In the genomic region with DNA sequence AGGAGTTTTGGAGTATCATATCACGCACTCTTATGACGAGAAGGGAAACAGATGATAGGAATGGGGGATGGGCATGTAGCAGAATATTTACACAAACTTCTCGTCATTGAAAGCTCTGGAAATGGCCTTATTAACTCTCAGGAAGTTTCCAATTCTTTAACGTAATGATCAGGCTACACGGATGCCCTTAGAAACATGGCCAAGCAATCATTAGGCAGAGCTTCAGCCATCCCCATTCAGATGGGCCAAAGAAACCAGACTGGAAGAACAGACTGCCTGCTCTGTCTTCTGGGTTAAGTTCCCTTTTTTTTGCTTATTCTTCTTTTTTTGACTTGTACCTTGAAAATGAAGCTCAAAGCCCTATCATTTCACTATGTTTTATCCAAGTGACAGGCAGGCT, we compare ENCODE assay signal across 27 mouse cellular contexts. TPM values are rescaled to one million over a fixed set of nuclear protein-coding genes. Genes with fewer than 3 reads are reported as not detected.
"Had no signal": no experiment of that assay in that cellular context is flagged by ENCODE, and none has a peak within 500 bp of the region (broad histone marks: within the 10 kb centered on the region; RNA-seq: fewer than 3 reads in every experiment).

No protein-coding gene starts in this region.

- H3K4me1 ChIP-seq: hindbrain, embryonic 13.5 days; hindbrain, embryonic 15.5 days; kidney, embryonic 15.5 days; liver, embryonic 12.5 days had no signal

- DNase-seq: gastrocnemius, postnatal 14 days; gastrocnemius, postnatal 36 days; heart, adult 11 months; heart, adult 2 months; heart, postnatal 14 days; heart, postnatal 36 days; kidney, adult 11 months; kidney, adult 2 months; kidney, adult 9 months; kidney, postnatal 14 days; kidney, postnatal 36 days; layer of hippocampus, postnatal 36 days; left cerebral cortex, postnatal 4 days had no signal

- H3K4me2 ChIP-seq: heart, embryonic 11.5 days; heart, embryonic 13.5 days; heart, embryonic 15.5 days; hindbrain, embryonic 13.5 days; hindbrain, embryonic 15.5 days; kidney, embryonic 15.5 days; limb, embryonic 13.5 days; limb, embryonic 15.5 days; liver, embryonic 12.5 days had no signal

- ATAC-seq: hindbrain, postnatal 0 days; intestine, embryonic 16.5 days; liver, embryonic 12.5 days had no signal

- H3K36me3 ChIP-seq: heart, embryonic 13.5 days; heart, embryonic 15.5 days; hindbrain, embryonic 13.5 days; hindbrain, embryonic 15.5 days; kidney, embryonic 15.5 days; limb, embryonic 13.5 days; limb, embryonic 15.5 days; liver, embryonic 12.5 days had no signal

- H3K9ac ChIP-seq: heart, embryonic 13.5 days; heart, embryonic 15.5 days; hindbrain, embryonic 13.5 days; hindbrain, embryonic 15.5 days; kidney, embryonic 15.5 days; limb, embryonic 13.5 days; limb, embryonic 15.5 days; liver, embryonic 12.5 days; liver, embryonic 14.5 days had no signal

- H3K27me3 ChIP-seq: heart, embryonic 13.5 days; heart, embryonic 15.5 days; hindbrain, embryonic 13.5 days; kidney, embryonic 15.5 days; limb, embryonic 13.5 days; limb, embryonic 15.5 days; liver, embryonic 12.5 days had no signal

- H3K9me3 ChIP-seq: heart, embryonic 13.5 days; heart, embryonic 15.5 days; hindbrain, embryonic 13.5 days; hindbrain, embryonic 15.5 days; kidney, embryonic 15.5 days; limb, embryonic 13.5 days; limb, embryonic 15.5 days; liver, embryonic 12.5 days had no signal

- H3K27ac ChIP-seq: heart, adult 2 months; heart, embryonic 13.5 days; heart, embryonic 15.5 days; hindbrain, embryonic 13.5 days; hindbrain, embryonic 15.5 days; hindbrain, postnatal 0 days; kidney, embryonic 15.5 days; kidney, postnatal 0 days; limb, embryonic 13.5 days; limb, embryonic 15.5 days; liver, embryonic 12.5 days; liver, embryonic 14.5 days had no signal

- H3K4me3 ChIP-seq: heart, adult 2 months; heart, embryonic 13.5 days; heart, embryonic 15.5 days; hindbrain, embryonic 13.5 days; hindbrain, embryonic 15.5 days; kidney, embryonic 15.5 days; limb, embryonic 13.5 days; limb, embryonic 15.5 days; liver, embryonic 12.5 days had no signal

RNA-seq across cellular contexts. Expression of a gene that starts 3.7 kb away (rescaled TPM):
- polyA plus RNA-seq: liver, adult 2 months had no signal
